Mouse (Mus musculus) hindbrain, embryonic 14.5 days (tissue): ENCODE data around the gene Grk1. TPM values are rescaled to one million over a fixed set of nuclear protein-coding genes. Genes with fewer than 3 reads are reported as not detected.
A peak's percentile ranks its signal among the peaks of the same experiment; 100 is the strongest.

ENCODE experiments used
- ATAC-seq: fragments of 200-750 bp; cut with Nextera tagmentation; 2 replicates; pipeline ENCODE4 v1.8.0; 2017; ENCODE audit warnings: moderate number of reproducible peaks, mild to moderate bottlenecking, moderate TSS enrichment, moderate library complexity; ENCODE audit not compliant: low FRiP score
- DNase-seq: peaks from one replicate; pipeline ENCODE4 v3.0.0-alpha.2; 2015; ENCODE audit warnings: low spot score
- H3K27ac ChIP-seq: fragments of 300-500 bp; sonication (generic); 2 replicates; pipeline ENCODE4 v1.5.1; 2014; ENCODE audit warnings: mild to moderate bottlenecking, moderate library complexity
- H3K27me3 ChIP-seq: fragments of 300-500 bp; sonication (generic); 2 replicates; pipeline ENCODE4 v1.6.1; 2014; ENCODE audit warnings: mild to moderate bottlenecking, low read length, mixed read lengths; ENCODE audit not compliant: control insufficient read depth, insufficient read depth
- H3K36me3 ChIP-seq: fragments of 300-500 bp; sonication (generic); replicated peaks from 2 replicates; pipeline ENCODE4 v1.6.1; 2014; ENCODE audit not compliant: control insufficient read depth, insufficient read depth
- H3K4me1 ChIP-seq: fragments of 300-500 bp; sonication (generic); replicated peaks from 2 replicates; pipeline ENCODE4 v1.6.1; 2014; ENCODE audit warnings: antibody characterized with exemption, low read length, mixed read lengths; ENCODE audit not compliant: control insufficient read depth, insufficient read depth
- H3K4me2 ChIP-seq: fragments of 300-500 bp; sonication (generic); replicated peaks from 2 replicates; pipeline ENCODE4 v1.6.1; 2014; ENCODE audit warnings: mild to moderate bottlenecking, moderate library complexity
- H3K4me3 ChIP-seq: fragments of 300-500 bp; sonication (generic); replicated peaks from 2 replicates; pipeline ENCODE4 v1.5.1; 2014; ENCODE audit warnings: mild to moderate bottlenecking, low read length
- H3K9ac ChIP-seq: fragments of 300-500 bp; sonication (generic); 2 replicates; pipeline ENCODE4 v1.6.1; 2014
- H3K9me3 ChIP-seq: fragments of 300-500 bp; sonication (generic); 2 replicates; pipeline ENCODE4 v1.6.1; 2016; ENCODE audit warnings: low read length; ENCODE audit not compliant: control insufficient read depth
- WGBS: fragments of 180-500 bp; shearing (Covaris S2); extraction: QIAGEN DNeasy Blood & Tissue Kit; methylation state at CpG from one replicate; pipeline ENCODE4 v1.1.7; 2014; 5-methylcytosine and 5-hydroxymethylcytosine counted together
- polyA plus RNA-seq: library from polyadenylated mRNA; unstranded; fragments of >200 nt; fragmentation: Nextera tagmentation; extraction: Ambion mirVana; gene quantifications from 2 replicates; pipeline ENCODE4 v1.2.1, GENCODE M21; 2014

Gene Grk1
- polyA plus RNA-seq, 1 experiment from 2014 or later: not detected

- Histone ChIP-seq H3K9ac (no peak overlapping the region), H3K36me3 (no peaks in the 10 kb centered on the region), H3K9me3 (no peaks in the 10 kb centered on the region), H3K4me1 (no peaks in the 10 kb centered on the region), H3K27ac (no peak overlapping the region), H3K4me2 (no peak overlapping the region), H3K4me3 (no peak overlapping the region), H3K27me3 (no peaks in the 10 kb centered on the region)
- ATAC-seq: no peak
- 86% methylated on average over 8 of the region's 8 CpGs for WGBS
- DNase-seq: no peak
These were observed 17.2 kb upstream of the Grk1 start for GRCm38 (mm10) chr8:13387728-13388127.

GRCm38 (mm10) chr8:13388744-13389143 is 16.1 kb upstream of the Grk1 start:
- H3K4me2 ChIP-seq: no peak overlapping the region
- WGBS: 89% methylated on average over 2 of the region's 2 CpGs
- no peaks in the 10 kb centered on the region for H3K9me3 ChIP-seq
- H3K27ac ChIP-seq: no peak overlapping the region
- no peak overlapping the region for H3K9ac ChIP-seq
- no peaks in the 10 kb centered on the region for H3K4me1 ChIP-seq
- DNase-seq (no peak), ATAC-seq (no peak)
- H3K4me3 ChIP-seq: no peak overlapping the region
- no peaks in the 10 kb centered on the region for H3K27me3 ChIP-seq
- no peaks in the 10 kb centered on the region for H3K36me3 ChIP-seq

GRCm38 (mm10) chr8:13393869-13394268 is 11.0 kb upstream of the Grk1 start:
- no peak overlapping the region for H3K9ac ChIP-seq
- no peak overlapping the region for H3K27ac ChIP-seq
- no peak overlapping the region for H3K4me3 ChIP-seq
- no peak for DNase-seq
- H3K9me3 ChIP-seq: no peaks in the 10 kb centered on the region
- no peak for ATAC-seq
- H3K27me3 ChIP-seq: no peaks in the 10 kb centered on the region
- no peak overlapping the region for H3K4me2 ChIP-seq
- H3K36me3 ChIP-seq: no peaks in the 10 kb centered on the region
- 93% methylated on average over 7 of the region's 7 CpGs for WGBS
- H3K4me1 ChIP-seq: no peaks in the 10 kb centered on the region

- H3K4me1 ChIP-seq: no peaks in the 10 kb centered on the region
- H3K4me3 ChIP-seq: no peak within 1 kb of the TSS
- no peak within 1 kb of the TSS for H3K9ac ChIP-seq
- H3K4me2 ChIP-seq: no peak within 1 kb of the TSS
- H3K36me3 ChIP-seq: no peaks in the 10 kb centered on the region
- DNase-seq (no peak), ATAC-seq (no peak)
- no peaks in the 10 kb centered on the region for H3K9me3 ChIP-seq
- no peak within 1 kb of the TSS for H3K27ac ChIP-seq
- WGBS: 87% methylated on average over 5 of the region's 5 CpGs
- no peaks in the 10 kb centered on the region for H3K27me3 ChIP-seq
These were observed 8.2 kb upstream of the Grk1 start, which contains the start of gene Atp4b for GRCm38 (mm10) chr8:13396725-13397124. TSS of gene Atp4b (minus strand) at chr8:13396825.

GRCm38 (mm10) chr8:13403517-13403916 is 1.4 kb upstream of the Grk1 start:
- no peaks in the 10 kb centered on the region for H3K9me3 ChIP-seq
- H3K27me3 ChIP-seq: no peaks in the 10 kb centered on the region
- H3K9ac ChIP-seq: no peak overlapping the region
- no peaks in the 10 kb centered on the region for H3K36me3 ChIP-seq
- no peak for ATAC-seq
- no peaks in the 10 kb centered on the region for H3K4me1 ChIP-seq
- no peak overlapping the region for H3K4me3 ChIP-seq
- H3K4me2 ChIP-seq: no peak overlapping the region
- no peak for DNase-seq
- 77% methylated on average over 6 of the region's 6 CpGs for WGBS
- no peak overlapping the region for H3K27ac ChIP-seq

GRCm38 (mm10) chr8:13406011-13406410 is 1.1 kb downstream of the Grk1 start:
- Histone ChIP-seq H3K27ac (no peak overlapping the region), H3K36me3 (no peaks in the 10 kb centered on the region), H3K9ac (no peak overlapping the region), H3K9me3 (no peaks in the 10 kb centered on the region), H3K4me3 (no peak overlapping the region), H3K4me2 (no peak overlapping the region), H3K27me3 (no peaks in the 10 kb centered on the region), H3K4me1 (no peaks in the 10 kb centered on the region)
- 72% methylated on average over 5 of the region's 5 CpGs for WGBS
- DNase-seq: no peak
- ATAC-seq: no peak

- DNase-seq (peak; percentile 77), ATAC-seq (no peak)
- H3K27me3 ChIP-seq: no peaks in the 10 kb centered on the region
- H3K4me2 ChIP-seq: no peak overlapping the region
- no peaks in the 10 kb centered on the region for H3K4me1 ChIP-seq
- H3K27ac ChIP-seq: no peak overlapping the region
- 30% methylated on average over 6 of the region's 6 CpGs for WGBS
- H3K9me3 ChIP-seq: no peaks in the 10 kb centered on the region
- H3K9ac ChIP-seq: no peak overlapping the region
- no peak overlapping the region for H3K4me3 ChIP-seq
- H3K36me3 ChIP-seq: no peaks in the 10 kb centered on the region
These were observed 6.7 kb downstream of the Grk1 start for GRCm38 (mm10) chr8:13411597-13411996.

- Histone ChIP-seq H3K4me1 (no peaks in the 10 kb centered on the region), H3K9me3 (no peaks in the 10 kb centered on the region), H3K27me3 (no peaks in the 10 kb centered on the region), H3K4me2 (no peak overlapping the region), H3K9ac (no peak overlapping the region), H3K36me3 (no peaks in the 10 kb centered on the region), H3K27ac (no peak overlapping the region), H3K4me3 (no peak overlapping the region)
- ATAC-seq (peak; percentile 34; the same call in 1 of the 2 replicates), DNase-seq (peak; percentile 75)
- WGBS: 65% methylated on average over 13 of the region's 13 CpGs
These were observed 8.1 kb downstream of the Grk1 start for GRCm38 (mm10) chr8:13412891-13413558.

GRCm38 (mm10) chr8:13413823-13414390 is 9.0 kb downstream of the Grk1 start:
- 71% methylated on average over 12 of the region's 12 CpGs for WGBS
- Histone ChIP-seq H3K36me3 (no peaks in the 10 kb centered on the region), H3K9ac (no peak overlapping the region), H3K4me3 (no peak overlapping the region), H3K27ac (no peak overlapping the region), H3K4me1 (no peaks in the 10 kb centered on the region), H3K4me2 (no peak overlapping the region), H3K9me3 (no peaks in the 10 kb centered on the region), H3K27me3 (no peaks in the 10 kb centered on the region)
- DNase-seq (no peak), ATAC-seq (no peak)
